Mouse (Mus musculus): ENCODE data around the gene Trpm7.
"Not testable (repeated sequence)": the region's sequence is repeated elsewhere in the genome, so short reads cannot be mapped to it uniquely, and the experiment has no call there.

Gene Trpm7

GRCm38 (mm10) chr2:126875871-126876796 is at the start of gene Trpm7:
Gene Trpm7 (minus strand): TSS chr2:126876230.
- peak; percentile 91 for DNase-seq (ENCODE audit: low read depth)

- DNase-seq (ENCODE audit: low read depth) = peak; percentile 72
Observed at GRCm38 (mm10) chr2:126920358-126921060, 44.5 kb upstream of the Trpm7 start.

- no peak for DNase-seq (ENCODE audit: low read depth)
Observed at GRCm38 (mm10) chr2:126916236-126916635, 40.2 kb upstream of the Trpm7 start.

- DNase-seq (ENCODE audit: low read depth) = no peak
Observed at GRCm38 (mm10) chr2:126914096-126914495, 38.1 kb upstream of the Trpm7 start.

- DNase-seq (ENCODE audit: low read depth) = no peak
Observed at GRCm38 (mm10) chr2:126904162-126904561, 28.1 kb upstream of the Trpm7 start.

- DNase-seq (ENCODE audit: low read depth) = no peak
Observed at GRCm38 (mm10) chr2:126897511-126897910, 21.5 kb upstream of the Trpm7 start.

- DNase-seq (ENCODE audit: low read depth) = no peak
Observed at GRCm38 (mm10) chr2:126896941-126897340, 20.9 kb upstream of the Trpm7 start.

- no peak for DNase-seq (ENCODE audit: low read depth)
Observed at GRCm38 (mm10) chr2:126894245-126894644, 18.2 kb upstream of the Trpm7 start.

- no peak for DNase-seq (ENCODE audit: low read depth)
Observed at GRCm38 (mm10) chr2:126892316-126892715, 16.3 kb upstream of the Trpm7 start.

GRCm38 (mm10) chr2:126891743-126892142 is 15.7 kb upstream of the Trpm7 start:
- no peak for DNase-seq (ENCODE audit: low read depth)

GRCm38 (mm10) chr2:126887141-126887540 is 11.1 kb upstream of the Trpm7 start:
- no peak for DNase-seq (ENCODE audit: low read depth)

- DNase-seq (ENCODE audit: low read depth) = no peak
Observed at GRCm38 (mm10) chr2:126885871-126886270, 9.8 kb upstream of the Trpm7 start.

- not testable (repeated sequence) for DNase-seq (ENCODE audit: low read depth)
Observed at GRCm38 (mm10) chr2:126882711-126883110, 6.7 kb upstream of the Trpm7 start.

GRCm38 (mm10) chr2:126877991-126878390 is 2.0 kb upstream of the Trpm7 start:
- DNase-seq (ENCODE audit: low read depth) = no peak

- no peak for DNase-seq (ENCODE audit: low read depth)
Observed at GRCm38 (mm10) chr2:126875516-126875835, 554 bp downstream of the Trpm7 start.

GRCm38 (mm10) chr2:126874809-126875515 is 1.1 kb downstream of the Trpm7 start:
- no peak for DNase-seq (ENCODE audit: low read depth)

- no peak for DNase-seq (ENCODE audit: low read depth)
Observed at GRCm38 (mm10) chr2:126866301-126866700, 9.7 kb downstream of the Trpm7 start.

GRCm38 (mm10) chr2:126865501-126866199 is 10.4 kb downstream of the Trpm7 start:
- no peak for DNase-seq (ENCODE audit: low read depth)

GRCm38 (mm10) chr2:126865026-126865425 is 11.0 kb downstream of the Trpm7 start:
- no peak for DNase-seq (ENCODE audit: low read depth)

GRCm38 (mm10) chr2:126844751-126845150 is 31.3 kb downstream of the Trpm7 start:
- no peak for DNase-seq (ENCODE audit: low read depth)

- DNase-seq (ENCODE audit: low read depth) = no peak
Observed at GRCm38 (mm10) chr2:126838848-126839247, 37.2 kb downstream of the Trpm7 start.

GRCm38 (mm10) chr2:126817414-126817813 is 58.6 kb downstream of the Trpm7 start:
- no peak for DNase-seq (ENCODE audit: low read depth)
